ENCODE assay signal across 25 mouse cellular contexts in genomic region chr5:148015383-148015782, GRCm38 (mm10). TPM values are rescaled to one million over a fixed set of nuclear protein-coding genes. Genes with fewer than 3 reads are reported as not detected.
A peak's percentile ranks its signal among the peaks of the same experiment; 100 is the strongest.
DNase-seq lines count a peak whose midpoint lies in the region; ATAC-seq and TF ChIP-seq lines count a peak whose summit lies in the region.
"Had no signal": no experiment of that assay in that cellular context is flagged by ENCODE, and none has a peak within 500 bp of the region (broad histone marks: within the 10 kb centered on the region; RNA-seq: fewer than 3 reads in every experiment).

No protein-coding gene starts in this region.

- no peaks in the 10 kb centered on the region; the same call in 1 of the 2 replicates for H3K4me1 ChIP-seq in neural tube, embryonic 13.5 days (replicated peaks)
- peaks cover 13% of the 10 kb centered on the region; the same call in 1 of the 2 replicates for H3K4me1 ChIP-seq in neural tube, embryonic 15.5 days
- H3K4me1 ChIP-seq: embryonic facial prominence, embryonic 10.5 days; embryonic facial prominence, embryonic 12.5 days; forebrain, embryonic 13.5 days; forebrain, embryonic 15.5 days had no signal

- no peak for ATAC-seq in neural tube, embryonic 13.5 days (ENCODE audit: low read depth)
- peak; percentile 65 for ATAC-seq in megakaryocyte progenitor cell, adult 5-6 weeks (replicated peaks; ENCODE audit: poor library complexity)
- ATAC-seq in neural tube, embryonic 15.5 days (ENCODE audit: low FRiP score), result no peak
- ATAC-seq: CD4-positive, CD25-positive, alpha-beta regulatory T cell, adult 4 months; forebrain, embryonic 13.5 days; forebrain, embryonic 15.5 days; forebrain, postnatal 0 days had no signal

- no peak for DNase-seq in layer of hippocampus, adult 2 months (ENCODE audit: low spot score in 2 of 2)
- no peak for DNase-seq in layer of hippocampus, adult 9-10 months (ENCODE audit: low spot score)
- DNase-seq in neural tube, embryonic 10.5 days (ENCODE audit: extremely low spot score, low spot score), result no peak
- no peak for DNase-seq in urinary bladder, adult 2 months (ENCODE audit: low spot score)
- no peak for DNase-seq in Muller cell, postnatal 12 days (ENCODE audit: inconsistent ontology term)
- DNase-seq: adrenal gland, adult 2 months; adrenal gland, postnatal 10 days; adrenal gland, postnatal 25 days; B cell, adult 2 months; cerebellum, adult 11 months; cerebellum, adult 18-20 months; cerebellum, adult 8-10 months; cerebellum, adult 9-11 months; cerebellum, postnatal 14 days; forebrain, postnatal 0 days had no signal

- peak overlapping the region; percentile 46; the same call in 1 of the 2 replicates for H3K27ac ChIP-seq in layer of hippocampus, adult 2 months
- H3K27ac ChIP-seq in neural tube, embryonic 13.5 days (replicated peaks), result 0 out of 2 replicates have a peak overlapping the region, but pooled peaks have one; percentile 9
- H3K27ac ChIP-seq in neural tube, embryonic 15.5 days (replicated peaks), result peak overlapping the region; percentile 51
- H3K27ac ChIP-seq: embryonic facial prominence, embryonic 10.5 days; embryonic facial prominence, embryonic 12.5 days; forebrain, embryonic 13.5 days; forebrain, embryonic 15.5 days had no signal

- no peak overlapping the region for H3K4me2 ChIP-seq in neural tube, embryonic 13.5 days
- no peak overlapping the region for H3K4me2 ChIP-seq in neural tube, embryonic 15.5 days
- H3K4me2 ChIP-seq: embryonic facial prominence, embryonic 12.5 days; forebrain, embryonic 13.5 days; forebrain, embryonic 15.5 days had no signal

- no peaks in the 10 kb centered on the region for H3K27me3 ChIP-seq in neural tube, embryonic 13.5 days
- no peaks in the 10 kb centered on the region for H3K27me3 ChIP-seq in neural tube, embryonic 15.5 days (replicated peaks)
- H3K27me3 ChIP-seq: CH12.LX; embryonic facial prominence, embryonic 12.5 days; forebrain, embryonic 13.5 days; forebrain, embryonic 15.5 days had no signal

- no peaks in the 10 kb centered on the region for H3K36me3 ChIP-seq in neural tube, embryonic 13.5 days
- H3K36me3 ChIP-seq in neural tube, embryonic 15.5 days, result no peaks in the 10 kb centered on the region
- H3K36me3 ChIP-seq: embryonic facial prominence, embryonic 10.5 days; embryonic facial prominence, embryonic 12.5 days; forebrain, embryonic 15.5 days; G1E had no signal

- 69% methylated on average over 8 of the region's 8 CpGs for WGBS in neural tube, embryonic 13.5 days
- 63% methylated on average over 8 of the region's 8 CpGs for WGBS in neural tube, embryonic 15.5 days

- H3K4me3 ChIP-seq in layer of hippocampus, adult 2 months, result no peak overlapping the region
- H3K4me3 ChIP-seq in neural tube, embryonic 13.5 days, result no peak overlapping the region
- H3K4me3 ChIP-seq in neural tube, embryonic 15.5 days (replicated peaks), result no peak overlapping the region
- H3K4me3 ChIP-seq: embryonic facial prominence, embryonic 10.5 days; embryonic facial prominence, embryonic 12.5 days; forebrain, embryonic 13.5 days; forebrain, embryonic 15.5 days had no signal

- no peaks in the 10 kb centered on the region for H3K9me3 ChIP-seq in neural tube, embryonic 13.5 days
- H3K9me3 ChIP-seq in neural tube, embryonic 15.5 days (replicated peaks), result no peaks in the 10 kb centered on the region
- H3K9me3 ChIP-seq: embryonic facial prominence, embryonic 12.5 days; forebrain, embryonic 15.5 days had no signal

- H3K9ac ChIP-seq in neural tube, embryonic 13.5 days, result no peak overlapping the region
- no peak overlapping the region for H3K9ac ChIP-seq in neural tube, embryonic 15.5 days (replicated peaks)
- H3K9ac ChIP-seq: embryonic facial prominence, embryonic 12.5 days; forebrain, embryonic 13.5 days; forebrain, embryonic 15.5 days; forebrain, postnatal 0 days had no signal

- TF ChIP-seq CTCF in layer of hippocampus, adult 2 months (conservative IDR thresholded peaks at IDR 0.05), result no peak

RNA-seq across cellular contexts. Expression of gene Mtus2, which starts 58.3 kb away (rescaled TPM):
- total RNA-seq in layer of hippocampus, adult 2 months (2021), result 10 to 100 TPM; 32.5 to 36.0 TPM
- 50.0 and 54.2 TPM in 2 replicates for polyA plus RNA-seq in neural tube, embryonic 13.5 days (2015; fragmentation: Nextera tagmentation; extraction: Ambion mirVana)
- total RNA-seq in megakaryocyte progenitor cell, adult 5-6 weeks (2015), result 0.62 and 2.8 TPM in 2 replicates
- 0.51 and 3.7 TPM in 2 replicates for total RNA-seq in megakaryocyte progenitor cell, adult 5-6 weeks (2017)
- 35.9 and 39.2 TPM in 2 replicates for polyA plus RNA-seq in neural tube, embryonic 15.5 days (2015; fragmentation: Nextera tagmentation; extraction: Ambion mirVana)
- 5.3 and 8.2 TPM in 2 replicates for polyA plus RNA-seq in urinary bladder, adult 2 months (2012; rRNA removed)
- polyA plus RNA-seq: G1E had no signal
